Mouse (Mus musculus) spleen, postnatal 36 days (tissue): ENCODE measurements around the gene Atxn7.

Source experiments
- DNase-seq, 2 experiments: peaks; one replicate each; pipeline ENCODE4 v3.0.0; 2022; ENCODE audit warnings: low spot score in 2 of 2, mixed read lengths in 1 of 2

Gene Atxn7

GRCm38 (mm10) chr14:14120230-14121096 lies 159.2 kb downstream of the Atxn7 start, which contains the start of gene Psmd6:
TSS of gene Psmd6 (minus strand) at chr14:14120984.
- peak; percentile 85 to 87 for DNase-seq
